Mouse (Mus musculus): ENCODE measurements at regions not wholly inside any gene's neighbourhood (a gene's known extent, or its start where the extent isn't known, plus 50 kb on each side); places are given as distances from the start of the nearest gene placed in this dataset.

GRCm38 (mm10) chr19:54244176-54244575 is 200.2 kb downstream of the Adra2a start:
- in situ Hi-C loops (cut with MboI, MseI) = no loop called here

DNA sequence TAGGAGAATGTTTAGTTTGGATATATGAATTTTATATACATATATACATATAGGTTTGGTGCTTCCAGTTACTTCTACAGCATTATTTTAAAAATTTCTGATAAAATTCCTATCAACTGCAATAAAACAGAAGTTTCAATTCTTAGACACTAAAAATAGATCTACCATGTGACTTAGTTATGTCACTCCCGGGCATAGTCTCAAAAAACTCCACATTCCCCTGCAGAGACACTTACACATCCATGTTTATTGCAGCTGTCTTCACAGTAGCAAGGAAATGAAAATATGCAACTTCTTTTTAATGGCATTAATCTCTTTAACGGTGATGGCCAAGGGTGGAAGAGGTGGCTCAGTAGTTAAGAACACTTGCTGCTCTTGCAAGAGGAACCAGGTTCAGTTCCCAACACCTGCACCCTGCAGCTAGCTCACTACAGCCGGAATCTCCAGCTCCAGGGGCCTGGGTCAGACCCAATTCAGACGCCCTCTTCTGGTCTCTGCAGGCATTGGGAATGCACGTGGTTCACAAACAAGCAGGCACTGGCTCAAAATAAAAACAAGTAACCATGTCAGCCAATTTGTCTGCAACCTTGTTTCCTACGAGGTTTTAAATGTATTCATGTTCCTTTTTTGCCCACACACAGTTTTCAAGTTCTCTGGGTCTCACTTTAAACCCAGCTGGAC is 204.4 kb downstream of the Adra2a start:
- in situ Hi-C loops (cut with MboI, MseI) = no loop called here

DNA sequence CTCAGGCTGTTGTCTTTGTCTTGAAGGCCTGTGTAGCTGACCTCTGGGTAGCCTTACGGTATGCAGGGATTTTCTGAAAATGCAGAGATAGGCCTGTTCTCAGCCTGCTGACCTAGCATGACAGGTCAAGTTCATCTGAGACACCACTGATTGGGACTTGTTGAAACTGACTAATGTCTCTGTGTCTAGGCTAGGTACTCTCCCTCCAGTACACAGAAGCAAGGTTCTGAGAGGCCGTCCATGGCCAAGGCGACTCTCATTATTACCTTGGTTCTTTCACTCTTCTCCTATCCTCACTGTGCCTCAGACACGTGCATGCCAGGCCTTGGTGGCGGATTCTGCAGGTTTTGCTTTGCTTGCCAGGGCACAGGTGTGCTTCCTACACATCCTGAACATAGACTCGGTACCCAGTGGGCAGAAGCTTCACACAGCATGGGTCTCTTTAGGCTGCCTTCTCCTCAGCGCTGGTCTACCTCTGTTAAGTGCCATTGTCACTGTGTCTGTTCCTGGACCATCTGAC is 208.3 kb downstream of the Adra2a start:
- in situ Hi-C loops (cut with MboI, MseI) = loop anchor here (25.0 kb wide), 1 partner anchor 490 kb away; no protein-coding TSS in a partner anchor

DNA sequence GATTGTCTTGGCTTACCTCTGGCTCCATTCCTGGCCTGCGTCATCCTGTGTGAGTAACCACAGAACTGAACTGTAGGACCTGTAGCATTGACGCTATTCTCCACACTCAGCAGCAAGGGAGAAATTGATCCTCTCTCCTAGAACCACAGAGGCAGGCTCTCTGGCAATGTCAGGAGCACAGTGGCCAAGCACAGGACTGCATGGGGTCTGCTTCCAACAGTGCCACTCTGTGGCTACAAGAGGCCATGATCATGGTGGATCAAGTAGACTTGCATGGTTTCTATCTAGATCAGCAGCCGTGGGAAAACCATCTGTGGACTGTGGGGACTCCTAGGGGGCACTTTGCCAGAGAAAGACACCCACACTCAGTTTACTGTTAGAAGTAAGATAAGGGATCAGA is 213.9 kb downstream of the Adra2a start:
- in situ Hi-C loops (cut with MboI, MseI) = loop anchor here (25.0 kb wide), 1 partner anchor 496 kb away; no protein-coding TSS in a partner anchor

DNA sequence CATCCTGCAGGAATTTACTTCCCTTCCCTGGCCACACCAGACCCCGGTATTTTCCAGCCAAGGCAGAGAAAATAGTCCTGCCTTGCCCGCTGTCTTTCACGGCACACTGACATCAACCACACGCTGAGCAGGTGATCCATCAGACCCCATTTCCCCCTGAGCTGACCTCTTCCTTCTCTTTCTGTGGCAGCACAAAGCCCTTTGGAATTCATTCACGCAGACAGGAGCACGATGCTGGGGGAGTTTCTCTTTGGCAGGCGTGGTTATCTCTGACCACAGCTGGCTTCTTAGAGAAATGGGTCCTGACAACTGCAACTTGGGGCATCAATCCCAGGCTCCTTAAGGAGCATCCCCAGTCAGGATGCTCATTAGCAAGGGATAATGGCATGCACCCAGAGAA is 215.2 kb downstream of the Adra2a start:
- in situ Hi-C loops (cut with MboI, MseI) = loop anchor here (25.0 kb wide), 1 partner anchor 497 kb away; no protein-coding TSS in a partner anchor

GRCm38 (mm10) chr19:54277368-54277767 is 233.4 kb downstream of the Adra2a start:
- in situ Hi-C loops (cut with MboI, MseI) = loop anchor here (25.0 kb wide), 1 partner anchor 1940 kb away; no protein-coding TSS in a partner anchor

DNA sequence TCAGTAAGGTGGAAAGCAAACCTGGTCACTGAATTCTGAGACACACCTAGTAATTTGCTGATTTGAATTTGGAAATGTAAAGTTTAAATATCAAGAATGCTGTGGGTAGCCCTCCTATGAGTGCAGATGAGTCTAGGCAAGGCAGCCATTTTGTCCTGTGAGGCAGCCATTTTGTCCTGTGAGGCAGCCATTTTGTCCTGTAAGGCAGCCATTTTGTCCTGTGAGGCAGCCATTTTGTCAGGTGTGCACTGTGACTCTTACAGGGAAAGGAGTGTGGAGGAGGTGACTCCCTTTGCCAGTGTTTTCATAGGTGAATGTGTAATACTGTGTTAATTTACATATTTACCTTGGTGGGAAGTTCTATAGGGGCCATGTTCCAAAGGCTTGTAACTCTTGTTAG is 241.5 kb downstream of the Adra2a start:
- in situ Hi-C loops (cut with MboI, MseI) = loop anchor here (25.0 kb wide), 1 partner anchor 1948 kb away; no protein-coding TSS in a partner anchor

DNA sequence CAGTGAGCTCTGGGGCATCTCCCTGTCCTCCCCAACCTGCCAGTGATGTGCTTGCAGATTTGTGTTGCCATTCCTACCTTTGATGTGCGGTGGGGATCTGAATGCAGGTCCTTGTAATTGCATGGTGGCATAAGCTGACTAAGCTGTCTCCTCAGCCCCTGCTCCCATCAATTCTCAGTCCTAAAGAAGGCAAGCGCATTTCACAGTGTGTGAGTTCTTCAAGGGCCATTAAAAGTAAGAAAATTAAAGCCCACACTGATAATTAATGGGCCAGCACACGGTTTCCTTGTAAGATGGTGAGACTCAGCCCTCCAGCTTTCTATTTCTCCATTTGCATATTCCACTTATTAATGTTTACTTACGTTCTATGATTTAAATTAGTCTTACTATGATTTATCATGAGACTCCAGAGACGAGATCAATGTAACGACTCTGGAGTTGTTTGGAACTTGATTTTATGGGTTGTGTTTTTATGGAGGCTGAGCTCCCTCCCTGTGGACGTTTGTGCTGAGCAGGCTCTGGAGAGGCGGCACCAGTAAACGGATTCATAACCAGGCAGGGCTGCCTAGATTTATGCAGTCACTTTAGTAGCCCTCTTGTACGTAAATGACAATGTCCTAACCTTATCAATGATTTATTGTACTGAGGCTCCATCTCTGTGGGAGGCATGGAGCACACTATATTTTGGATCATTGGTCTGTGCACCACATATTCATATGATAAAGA is 253.9 kb downstream of the Adra2a start:
- in situ Hi-C loops (cut with MboI, MseI) = loop anchor here (25.0 kb wide), 1 partner anchor 1961 kb away; no protein-coding TSS in a partner anchor

DNA sequence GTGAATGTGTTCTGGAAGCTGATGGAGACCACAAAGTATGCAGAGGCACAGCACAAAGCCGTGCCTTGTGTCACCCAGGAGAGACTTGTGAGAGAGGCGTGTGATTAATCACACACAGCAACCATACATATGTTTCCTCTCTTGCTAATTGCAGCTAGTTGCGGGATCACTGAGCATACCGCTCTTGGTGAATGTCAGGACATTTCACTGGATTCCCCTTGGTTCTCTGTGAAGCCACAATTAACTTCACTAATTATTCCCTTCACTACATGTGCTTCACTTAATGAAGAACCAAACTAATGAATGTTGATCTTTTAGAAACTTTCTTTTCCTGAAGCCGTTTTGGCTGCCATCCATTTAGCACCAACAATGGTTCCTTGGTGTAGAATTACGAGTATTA is 267.3 kb downstream of the Adra2a start:
- in situ Hi-C loops (cut with MboI, MseI) = no loop called here

DNA sequence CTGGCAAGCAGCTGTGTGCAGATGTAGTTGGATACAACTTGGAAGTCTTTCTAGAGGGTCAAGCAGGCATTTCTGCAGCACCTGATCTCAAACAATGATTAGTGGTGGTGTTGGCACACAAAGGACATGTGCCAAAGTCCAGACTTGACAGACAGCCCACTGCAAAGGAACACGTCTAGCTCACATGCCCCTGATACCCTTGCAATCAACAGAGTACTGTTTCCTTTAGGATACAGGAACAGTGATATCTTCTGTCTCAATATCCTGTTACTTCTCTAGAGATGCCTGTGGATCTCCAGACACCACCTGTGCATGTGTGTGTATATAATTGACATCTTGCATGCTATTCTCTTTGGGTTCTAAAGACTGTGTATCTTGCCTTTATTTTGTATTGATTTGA is 267.8 kb downstream of the Adra2a start:
- in situ Hi-C loops (cut with MboI, MseI) = no loop called here

- in situ Hi-C loops (cut with MboI, MseI) = no loop called here
These were observed 279.3 kb downstream of the Adra2a start for GRCm38 (mm10) chr19:54323276-54323675.

DNA sequence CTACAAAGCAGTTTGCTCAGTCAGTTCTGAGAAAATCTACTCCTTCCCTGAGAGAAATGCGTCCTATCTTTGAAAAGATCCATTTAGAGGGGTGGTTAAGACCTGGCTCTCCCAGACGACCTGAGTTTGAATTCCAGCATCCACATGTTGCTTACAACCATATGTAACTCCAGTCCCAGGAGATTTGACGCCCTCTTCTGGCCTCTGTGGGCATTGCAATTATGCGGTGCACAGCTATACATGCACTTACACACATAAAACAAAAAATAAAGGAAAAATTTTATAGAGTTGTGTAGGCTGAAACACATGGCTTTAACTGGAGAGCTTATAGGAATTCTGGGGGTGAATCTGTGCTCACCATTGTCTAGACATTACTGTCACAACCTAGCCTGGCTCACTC is 281.0 kb downstream of the Adra2a start:
- in situ Hi-C loops (cut with MboI, MseI) = no loop called here

- in situ Hi-C loops (cut with MboI, MseI) = no loop called here
These were observed 288.2 kb downstream of the Adra2a start for GRCm38 (mm10) chr19:54332140-54332539.

DNA sequence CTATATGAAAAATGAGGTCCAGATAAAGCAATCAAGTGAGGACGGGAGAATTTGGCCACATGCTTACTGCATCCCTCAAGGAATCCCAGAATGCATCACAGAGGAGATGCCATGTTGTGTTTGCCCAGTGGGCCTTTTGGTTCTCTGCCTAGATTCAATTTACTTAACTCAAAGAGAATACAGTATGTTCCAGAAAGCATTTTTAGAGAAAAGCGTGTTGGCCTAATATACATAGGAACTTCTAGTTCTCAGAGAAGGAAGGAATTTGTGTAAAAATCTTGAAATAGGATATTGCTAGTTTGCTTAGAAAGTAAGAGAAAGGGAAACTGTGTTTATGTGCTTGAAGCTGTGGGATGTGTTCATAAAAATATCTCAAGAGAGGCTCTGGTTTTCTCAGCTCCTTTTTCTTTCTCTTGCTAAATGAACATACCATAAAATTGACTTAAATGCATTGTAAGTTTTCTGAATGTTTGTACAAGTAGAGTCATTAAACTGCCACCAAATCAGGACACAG is 296.9 kb downstream of the Adra2a start:
- in situ Hi-C loops (cut with MboI, MseI) = no loop called here

GRCm38 (mm10) chr19:54359731-54360130 is 315.8 kb downstream of the Adra2a start:
- in situ Hi-C loops (cut with MboI, MseI) = no loop called here

DNA sequence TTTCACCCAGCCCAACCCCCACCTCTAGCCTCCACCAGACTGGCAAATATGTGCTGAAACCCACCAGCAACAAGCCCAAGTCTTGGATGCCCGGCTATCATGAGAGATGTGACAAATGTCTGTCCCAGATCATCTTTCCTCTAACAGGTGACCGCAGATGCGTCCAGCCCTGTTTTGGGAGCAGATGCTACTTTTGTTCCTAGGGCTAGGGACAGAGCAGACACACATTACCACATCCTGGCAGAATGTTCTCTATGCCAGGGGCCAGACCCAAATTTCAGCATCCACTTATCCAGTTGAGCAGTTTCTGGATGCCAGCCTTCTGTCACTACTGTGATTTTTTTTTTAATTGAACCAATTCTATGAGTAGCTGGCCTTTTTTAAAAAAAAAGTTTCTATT is 316.7 kb downstream of the Adra2a start:
- in situ Hi-C loops (cut with MboI, MseI) = no loop called here

DNA sequence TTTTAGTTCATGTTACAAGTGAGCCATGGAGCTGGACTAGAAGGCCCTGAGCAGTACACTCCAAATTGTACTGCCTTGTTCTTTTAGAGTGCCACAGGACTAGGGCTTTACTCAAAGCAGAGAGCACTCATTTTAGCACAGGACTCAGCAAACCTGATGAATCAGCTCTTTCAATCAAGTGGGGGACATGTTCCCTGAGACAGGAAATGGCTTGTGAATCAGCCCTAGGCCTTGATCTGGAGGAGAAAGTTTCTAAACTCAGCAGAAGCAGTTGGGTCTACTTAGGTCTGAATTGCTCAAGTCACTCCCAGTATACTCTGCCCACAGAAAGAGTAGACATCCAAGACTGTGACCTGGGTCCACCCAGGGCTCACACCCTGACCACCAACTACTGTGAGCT is 341.1 kb downstream of the Adra2a start:
- in situ Hi-C loops (cut with MboI, MseI) = no loop called here

GRCm38 (mm10) chr19:54391406-54391805 is 347.5 kb downstream of the Adra2a start:
- in situ Hi-C loops (cut with MboI, MseI) = no loop called here

DNA sequence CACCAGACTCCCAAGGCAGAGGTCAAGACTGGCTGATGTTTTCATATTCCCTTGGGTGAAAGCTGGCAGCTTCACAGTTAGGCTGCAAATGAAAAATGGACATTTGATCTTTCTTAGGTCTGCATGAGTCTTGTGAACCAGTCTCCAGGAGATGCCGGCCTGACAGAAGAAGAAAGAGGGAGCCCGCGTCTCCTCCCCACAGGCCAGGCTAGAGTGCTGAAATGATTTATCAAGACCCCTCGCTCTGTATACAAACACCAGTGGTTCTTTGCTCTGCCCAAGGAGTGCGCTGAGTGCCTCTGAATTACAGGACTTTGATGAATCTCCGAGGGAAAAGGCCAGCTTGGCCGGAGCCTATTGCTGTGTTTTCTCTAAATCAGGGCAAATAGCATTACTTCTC is 355.7 kb downstream of the Adra2a start:
- in situ Hi-C loops (cut with MboI, MseI) = no loop called here

- in situ Hi-C loops (cut with MboI, MseI) = no loop called here
These were observed 364.0 kb downstream of the Adra2a start for GRCm38 (mm10) chr19:54407904-54408303.

GRCm38 (mm10) chr19:54429062-54429461 is 385.1 kb downstream of the Adra2a start:
- in situ Hi-C loops (cut with MboI, MseI) = no loop called here

DNA sequence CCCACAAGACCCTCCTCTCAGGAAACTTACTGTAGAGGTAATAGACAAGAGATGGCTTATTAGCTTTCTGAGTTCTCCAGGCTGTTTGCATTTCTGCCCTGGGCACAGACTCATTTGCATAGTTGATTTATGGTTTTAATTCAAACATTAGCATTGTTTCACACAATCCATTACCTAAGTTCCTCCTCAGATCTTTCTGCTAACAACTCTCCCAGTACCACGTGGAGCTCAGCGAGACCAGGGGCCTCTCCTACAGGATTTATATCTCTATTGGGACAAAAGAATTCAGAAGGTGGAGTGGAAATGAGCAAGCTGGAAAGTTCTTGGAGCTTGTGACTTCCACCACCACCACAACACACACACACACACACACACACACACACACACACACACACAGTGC is 396.8 kb downstream of the Adra2a start:
- in situ Hi-C loops (cut with MboI, MseI) = no loop called here

Data from regulatory T cell (primary cell).